Mouse (Mus musculus): Measurements from ENCODE around the gene Rpp14.
"Not testable (repeated sequence)": the region's sequence is repeated elsewhere in the genome, so short reads cannot be mapped to it uniquely, and the experiment has no call there.

DNA sequence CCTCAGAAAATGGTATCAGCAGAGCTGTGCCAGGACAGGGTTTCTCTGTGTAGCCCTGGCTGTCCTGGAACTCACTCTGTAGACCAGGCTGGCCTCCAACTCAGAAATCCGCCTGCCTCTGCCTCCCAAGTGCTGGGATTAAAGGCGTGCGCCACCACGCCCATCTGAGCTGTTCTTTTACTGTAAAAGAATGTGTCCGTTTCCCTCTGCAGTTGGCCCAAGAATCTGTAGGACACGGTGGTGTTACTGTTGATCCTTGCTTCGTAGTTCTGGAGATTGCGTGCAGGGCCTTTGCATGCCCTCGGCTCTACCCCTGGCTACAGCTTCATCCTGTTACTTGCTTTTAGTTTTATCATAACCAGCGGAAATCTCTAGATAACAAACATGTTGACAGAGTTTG is 43.4 kb downstream of the Rpp14 start:
- TF ChIP-seq EP300, CTCF (IDR thresholded peaks at IDR 0.05; ENCODE audit: low read depth): not testable (repeated sequence)

All from liver, postnatal 0 days (tissue).